Mouse (Mus musculus): Measurements from ENCODE around the gene AL731706.1.
"Not testable (repeated sequence)": the region's sequence is repeated elsewhere in the genome, so short reads cannot be mapped to it uniquely, and the experiment has no call there.

The AL731706.1 gene

GRCm38 (mm10) chr2:136891068-136891950, at the start of gene AL731706.1, which contains the start of the genes Slx4ip and Mkks:
AL731706.1 (minus strand) TSS chr2:136891389.
Slx4ip (plus strand) TSS chr2:136891218.
Mkks (minus strand) TSS chr2:136891389.
- peak; percentile 99 for DNase-seq (ENCODE audit: low spot score in 2 of 2)

DNA sequence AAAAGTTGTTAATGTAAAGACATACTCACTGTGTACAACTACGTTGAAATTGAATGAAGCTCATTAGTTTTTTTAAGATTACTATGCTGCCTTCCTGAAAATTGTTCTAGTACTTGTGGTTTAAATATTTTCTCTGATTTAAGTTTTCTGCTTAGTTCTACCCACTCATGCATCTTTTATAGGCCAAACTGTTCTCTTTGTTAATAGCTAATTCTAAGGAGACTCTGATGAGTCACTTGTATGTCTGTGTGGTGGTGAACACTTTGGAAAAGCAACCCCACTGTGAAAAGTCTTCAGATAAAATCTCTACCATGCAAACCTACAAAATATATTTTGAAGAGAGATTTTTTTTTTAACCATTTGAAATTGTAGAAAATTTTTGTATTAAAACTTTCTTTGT, 47.1 kb upstream of the AL731706.1 start:
- no peak for DNase-seq (ENCODE audit: low spot score in 2 of 2)

GRCm38 (mm10) chr2:136936391-136937288, 45.5 kb upstream of the AL731706.1 start:
- DNase-seq (ENCODE audit: low spot score in 2 of 2): no peak

GRCm38 (mm10) chr2:136921003-136921408, 29.8 kb upstream of the AL731706.1 start:
- peak; percentile 20 to 22 for DNase-seq (ENCODE audit: low spot score in 2 of 2)

DNA sequence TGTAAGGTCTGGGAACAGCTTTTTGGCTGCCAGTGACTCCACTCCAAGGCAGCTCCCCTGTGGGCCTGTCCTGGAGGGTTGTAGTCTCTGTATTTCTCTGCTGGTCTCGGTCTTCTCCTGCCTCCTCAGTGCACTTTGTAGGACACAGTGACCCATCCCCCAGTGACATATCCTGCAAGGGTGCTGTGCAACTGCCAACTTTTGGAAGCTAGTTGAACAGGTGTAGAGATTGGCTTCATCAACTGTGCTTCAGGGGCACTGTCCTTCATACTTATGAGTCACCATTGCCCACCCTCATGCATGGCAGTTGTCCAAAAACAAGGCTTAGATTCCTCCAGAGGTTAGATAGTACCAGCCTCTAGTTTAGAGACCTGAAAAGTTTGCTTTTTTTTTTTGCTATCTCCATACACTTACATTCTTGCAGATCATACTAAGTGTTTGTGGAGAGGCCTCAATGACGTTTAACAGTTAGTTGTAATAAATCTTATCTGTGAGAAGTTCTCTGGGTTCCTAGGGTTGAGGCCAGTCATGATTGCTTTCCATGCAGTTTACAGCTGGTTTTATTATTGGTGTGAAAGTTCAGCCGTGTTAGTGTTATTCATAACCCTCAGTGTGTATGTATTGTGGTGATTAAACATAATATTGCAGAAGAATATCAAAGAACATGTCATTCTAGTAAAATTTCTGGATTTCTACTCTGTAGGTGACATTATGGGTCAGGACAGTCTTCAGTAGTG, 29.2 kb upstream of the AL731706.1 start:
- DNase-seq (ENCODE audit: low spot score in 2 of 2): no peak

DNA sequence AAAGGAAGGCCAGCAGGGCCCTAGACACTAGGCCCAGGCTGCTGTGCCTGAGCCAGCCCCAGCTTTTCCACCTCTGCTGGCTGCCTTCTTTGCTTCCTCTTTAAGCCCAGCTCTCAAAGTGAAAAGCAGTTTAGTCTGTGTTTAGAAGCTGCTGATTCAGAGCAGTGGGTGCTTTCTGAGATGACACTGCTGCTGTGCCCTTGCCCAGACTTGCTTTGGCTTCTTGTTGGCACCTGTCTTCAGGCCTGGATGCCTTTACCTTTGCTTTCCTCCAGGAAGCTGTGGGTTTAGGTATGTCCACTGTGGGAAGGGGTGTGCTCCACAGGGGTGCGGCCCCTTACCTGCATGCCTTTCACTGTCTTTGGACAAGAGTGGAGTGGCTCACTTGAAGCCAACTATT, 28.2 kb upstream of the AL731706.1 start:
- DNase-seq (ENCODE audit: low spot score in 2 of 2): no peak

DNA sequence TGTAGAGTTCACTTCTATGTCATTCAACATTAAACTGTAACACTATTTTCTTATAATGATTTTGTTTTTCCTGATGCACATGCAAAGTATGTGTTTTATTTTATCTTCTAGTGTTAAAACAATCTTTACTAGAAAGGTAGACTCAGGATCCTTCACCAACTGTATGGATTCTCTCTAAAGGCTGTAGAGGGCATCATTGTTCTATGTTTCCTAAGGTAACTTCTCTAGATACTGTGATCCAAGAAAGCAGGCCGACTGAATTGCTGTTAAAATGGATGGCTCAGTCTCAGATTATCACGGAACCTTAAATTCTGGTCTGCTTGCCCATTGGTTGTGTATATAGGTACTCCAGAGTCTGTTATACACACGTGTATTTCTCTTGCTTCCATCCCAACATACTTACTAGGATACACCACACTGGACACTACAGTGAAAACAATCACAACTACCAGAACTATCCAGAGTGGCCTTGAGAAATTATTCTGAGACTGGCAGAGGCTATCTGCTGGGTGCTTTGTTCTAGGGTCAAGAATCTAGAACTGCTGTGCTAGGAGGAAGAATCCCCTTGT, 23.2 kb upstream of the AL731706.1 start:
- no peak for DNase-seq (ENCODE audit: low spot score in 2 of 2)

- DNase-seq (ENCODE audit: low spot score in 2 of 2): no peak
Observed at GRCm38 (mm10) chr2:136913021-136913420, 21.8 kb upstream of the AL731706.1 start.

- DNase-seq (ENCODE audit: low spot score in 2 of 2): no peak
Observed at GRCm38 (mm10) chr2:136911958-136912411, 20.8 kb upstream of the AL731706.1 start.

GRCm38 (mm10) chr2:136909298-136909697, 18.1 kb upstream of the AL731706.1 start:
- no peak for DNase-seq (ENCODE audit: low spot score in 2 of 2)

DNA sequence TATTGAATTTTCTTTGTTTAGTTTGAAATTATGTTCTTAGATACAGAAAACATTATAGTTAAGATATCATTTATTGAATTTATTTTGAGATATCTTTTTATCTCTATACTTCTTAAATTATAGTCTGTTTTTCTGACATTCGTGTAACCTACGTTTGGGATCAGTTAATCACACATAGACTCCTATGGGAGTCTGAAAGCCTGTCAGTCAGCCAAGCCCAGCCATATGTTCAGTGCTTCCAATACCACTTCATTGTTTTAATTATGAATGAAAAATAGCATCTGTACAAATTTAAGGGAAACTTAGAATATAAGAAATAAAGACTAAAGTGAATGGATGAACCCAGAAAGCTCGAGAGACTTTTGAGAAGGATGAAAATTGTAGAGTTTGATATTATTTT, 17.4 kb upstream of the AL731706.1 start:
- DNase-seq (ENCODE audit: low spot score in 2 of 2): no peak

- no peak for DNase-seq (ENCODE audit: low spot score in 2 of 2)
Observed at GRCm38 (mm10) chr2:136896131-136896530, 4.9 kb upstream of the AL731706.1 start.

DNA sequence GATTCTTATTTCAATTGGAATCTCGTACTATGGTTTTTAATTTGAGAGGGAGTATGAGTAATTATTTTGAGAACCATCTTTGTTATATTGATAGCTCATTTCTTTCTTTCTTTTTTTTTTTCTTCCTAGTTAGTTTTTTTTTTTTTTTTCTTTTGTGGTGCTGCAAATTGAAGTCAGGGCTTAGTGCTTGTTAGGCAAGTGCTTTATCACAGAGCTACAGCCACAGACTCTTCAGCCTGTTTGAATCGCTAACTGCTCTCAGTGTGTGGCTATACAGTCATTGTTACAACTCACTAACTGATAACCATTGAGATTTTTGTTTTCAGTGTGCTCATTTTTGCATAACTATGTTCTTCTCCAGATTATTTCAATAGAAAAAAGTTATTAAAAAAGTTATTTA, 3.3 kb upstream of the AL731706.1 start:
- DNase-seq (ENCODE audit: low spot score in 2 of 2): no peak

- DNase-seq (ENCODE audit: low spot score in 2 of 2): peak; percentile 98
Observed at GRCm38 (mm10) chr2:136891951-136892371, 772 bp upstream of the AL731706.1 start.

GRCm38 (mm10) chr2:136890716-136891067, 497 bp downstream of the AL731706.1 start:
- not testable (repeated sequence) for DNase-seq (ENCODE audit: low spot score in 2 of 2)

DNA sequence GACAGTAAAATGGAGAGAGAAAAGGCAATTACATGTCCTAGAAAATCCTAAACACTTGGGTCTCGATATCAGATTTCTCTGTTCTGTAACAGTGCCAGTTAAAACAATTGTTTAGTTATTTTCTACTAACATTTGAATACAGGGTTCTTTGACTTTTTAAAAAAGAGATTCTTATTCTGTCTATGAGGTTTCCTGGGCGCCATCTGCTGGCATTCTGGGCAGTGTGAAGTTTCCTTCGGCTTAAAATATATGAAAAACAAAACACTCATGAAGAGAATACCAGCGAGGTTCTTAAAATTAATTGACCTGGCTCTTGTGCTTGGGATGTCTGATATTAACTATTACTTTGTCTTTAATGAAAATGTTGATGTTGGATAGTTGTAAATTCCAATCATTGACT, 4.3 kb downstream of the AL731706.1 start:
- peak; percentile 28 to 30 for DNase-seq (ENCODE audit: low spot score in 2 of 2)

DNA sequence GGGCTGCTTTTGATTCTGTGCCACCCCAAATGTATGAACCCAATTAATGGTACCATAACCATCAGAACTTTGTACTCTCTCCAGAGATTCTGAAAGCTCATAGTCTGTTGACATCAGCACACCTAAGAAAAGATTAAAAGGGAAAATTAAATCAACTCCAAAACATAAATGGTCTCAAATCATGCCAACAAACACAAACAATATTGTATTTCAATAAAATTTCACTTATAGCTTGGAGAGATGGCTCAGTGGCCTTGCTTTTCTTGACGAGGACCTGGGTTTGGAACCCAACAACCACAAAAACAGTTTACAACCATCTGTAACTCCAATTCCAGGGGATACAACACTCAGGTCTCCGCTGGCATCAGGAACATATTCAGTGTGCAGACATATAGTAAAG, 5.6 kb downstream of the AL731706.1 start, which contains the start of gene AL731706.2:
TSS of gene AL731706.2 (minus strand) at position 101 of the 400 bp plus-strand sequence.
- DNase-seq (ENCODE audit: low spot score in 2 of 2): no peak

GRCm38 (mm10) chr2:136854543-136855388, 36.4 kb downstream of the AL731706.1 start:
- no peak for DNase-seq (ENCODE audit: low spot score in 2 of 2)

GRCm38 (mm10) chr2:136850366-136850765, 40.8 kb downstream of the AL731706.1 start:
- no peak for DNase-seq (ENCODE audit: low spot score in 2 of 2)

DNA sequence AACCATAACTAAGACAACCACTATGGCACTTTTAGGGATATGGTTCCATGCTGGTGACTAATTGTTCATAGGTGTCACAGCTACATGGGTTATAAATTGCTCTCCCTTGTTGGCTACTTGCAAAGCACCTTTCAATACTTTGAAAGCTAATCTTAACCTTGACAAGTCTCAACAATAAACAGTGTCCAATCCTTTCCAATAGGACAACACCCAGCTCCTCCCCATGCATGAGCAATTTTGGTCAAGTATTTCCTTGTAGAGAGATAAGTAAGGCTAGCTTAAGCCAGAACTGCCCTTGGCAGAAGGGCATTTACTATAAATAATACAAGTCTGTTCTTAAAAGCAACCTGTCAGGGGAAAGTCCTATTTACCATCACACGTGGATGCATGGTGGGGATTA, 53.2 kb downstream of the AL731706.1 start:
- no peak for DNase-seq (ENCODE audit: low spot score in 2 of 2)

Measured in right cerebral cortex, postnatal 36 days (tissue).